Mouse (Mus musculus) G1E (cell line): Measurements from ENCODE around the gene Npr3. TPM values are rescaled to one million over a fixed set of nuclear protein-coding genes. Genes with fewer than 3 reads are reported as not detected.

Experiments
- ATAC-seq: 2 replicates; pipeline ENCODE4 v1.8.0; 2016; ENCODE audit warnings: mild to moderate bottlenecking; ENCODE audit not compliant: insufficient number of reproducible peaks, poor library complexity, low FRiP score, severe bottlenecking; ENCODE audit errors: extremely low read depth
- DNase-seq: peaks from one replicate; pipeline ENCODE4 v3.0.0; 2012; ENCODE audit warnings: low spot score
- H3K27me3 ChIP-seq: 2 replicates; pipeline ENCODE4 v1.6.1; 2012; ENCODE audit warnings: mild to moderate bottlenecking, low read length, inconsistent platforms; ENCODE audit not compliant: insufficient read depth
- H3K36me3 ChIP-seq: replicated peaks from 2 replicates; pipeline ENCODE3; 2012; ENCODE audit warnings: mild to moderate bottlenecking, inconsistent platforms
- H3K4me1 ChIP-seq: 2 replicates; pipeline ENCODE4 v1.6.1; 2012; ENCODE audit warnings: low read depth, low read length, inconsistent platforms, mixed read lengths; ENCODE audit not compliant: insufficient read depth
- H3K4me3 ChIP-seq: 2 replicates; pipeline ENCODE4 v1.5.1; 2012; ENCODE audit warnings: low read depth, mild to moderate bottlenecking, inconsistent platforms, low read length, moderate library complexity, mixed read lengths
- H3K9me3 ChIP-seq: replicated peaks from 2 replicates; pipeline ENCODE4 v1.6.1; 2012; ENCODE audit warnings: inconsistent platforms
- CTCF ChIP-seq: IDR thresholded peaks from 2 replicates; pipeline ENCODE4 v1.5.1; 2012; ENCODE audit warnings: low read depth, low read length, inconsistent platforms, mixed read lengths
- GATA1 ChIP-seq: IDR thresholded peaks from 2 replicates; pipeline ENCODE4 v1.6.1; 2012; ENCODE audit warnings: borderline replicate concordance, low read length, inconsistent platforms, mixed read lengths
- GATA2 ChIP-seq: IDR thresholded peaks from 2 replicates; pipeline ENCODE4 v1.6.1; 2012; ENCODE audit warnings: low read depth, low read length, inconsistent platforms, borderline replicate concordance
- POLR2AphosphoS5 ChIP-seq: IDR thresholded peaks from 2 replicates; pipeline ENCODE4 v1.6.1; 2012; ENCODE audit warnings: low read depth, low read length, inconsistent platforms; ENCODE audit not compliant: insufficient replicate concordance
- TAL1 ChIP-seq: conservative IDR thresholded peaks from 2 replicates; pipeline ENCODE4 v1.6.1; 2012; ENCODE audit warnings: low read depth, low read length, inconsistent platforms, mixed read lengths
- polyA plus RNA-seq: library from polyadenylated mRNA; stranded (reverse); fragments of >175 nt; gene quantifications from 2 replicates; pipeline ENCODE4 v1.2.3, GENCODE M21; 2012
- total RNA-seq, 2 experiments: library from RNA; stranded (forward) in 1 of 2; stranded (reverse) in 1 of 2; fragments of 200-1000 nt in 1 of 2; fragments of >200 nt in 1 of 2; fragmentation: Nextera tagmentation in 1 of 2; gene quantifications; 2 replicates each; pipeline ENCODE4 v1.2.3; 2014 to 2017

The Npr3 gene
- total and polyA plus RNA-seq, 3 experiments: 0.16 TPM; not detected in 2

GRCm38 (mm10) chr15:11949490-11949889, 42.4 kb upstream of the Npr3 start:
- ATAC-seq (no peak), DNase-seq (no peak)
- H3K4me1 ChIP-seq: no peaks in the 10 kb centered on the region
- no peaks in the 10 kb centered on the region for H3K9me3 ChIP-seq
- TF ChIP-seq POLR2AphosphoS5 (no peak), TAL1 (no peak), GATA1 (no peak), GATA2 (no peak), CTCF (no peak)
- no peaks in the 10 kb centered on the region for H3K36me3 ChIP-seq
- no peak overlapping the region for H3K4me3 ChIP-seq
- H3K27me3 ChIP-seq: peaks cover 11% of the 10 kb centered on the region

GRCm38 (mm10) chr15:11940855-11941254, 33.8 kb upstream of the Npr3 start:
- Histone ChIP-seq H3K36me3 (no peaks in the 10 kb centered on the region), H3K4me3 (no peak overlapping the region), H3K4me1 (no peaks in the 10 kb centered on the region), H3K27me3 (no peaks in the 10 kb centered on the region), H3K9me3 (no peaks in the 10 kb centered on the region)
- no peak for TF ChIP-seq GATA1
- TF ChIP-seq CTCF: no peak
- no peak for TF ChIP-seq GATA2
- no peak for TF ChIP-seq TAL1
- TF ChIP-seq POLR2AphosphoS5: no peak
- no peak for ATAC-seq
- DNase-seq: no peak

DNA sequence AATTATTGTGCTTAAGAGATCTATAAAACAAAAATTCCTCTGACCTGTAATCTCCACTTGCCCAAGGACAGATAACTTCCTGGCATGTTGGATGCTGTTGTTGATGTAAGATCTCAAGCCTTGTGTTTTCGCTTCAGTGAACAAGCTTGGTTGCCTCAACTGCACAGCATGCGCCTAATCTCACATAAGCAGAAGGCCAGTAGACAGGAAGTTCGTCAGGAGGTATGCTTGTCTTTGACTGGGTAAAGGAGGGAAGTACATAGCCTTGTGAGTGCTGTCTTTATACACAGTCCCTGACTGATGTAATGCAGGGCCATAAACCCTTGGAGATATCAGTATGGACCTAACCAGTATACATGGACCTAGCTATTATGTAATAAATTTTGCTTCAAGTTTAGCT, 20.7 kb upstream of the Npr3 start:
- H3K9me3 ChIP-seq: no peaks in the 10 kb centered on the region
- peaks cover 2% of the 10 kb centered on the region; the same call in 1 of the 2 replicates for H3K4me1 ChIP-seq
- ATAC-seq (peak; percentile 54), DNase-seq (no peak)
- no peaks in the 10 kb centered on the region for H3K36me3 ChIP-seq
- H3K27me3 ChIP-seq: peaks cover 6% of the 10 kb centered on the region; the same call in 1 of the 2 replicates
- no peak overlapping the region for H3K4me3 ChIP-seq
- TF ChIP-seq GATA1 (no peak), CTCF (no peak), TAL1 (no peak), GATA2 (no peak), POLR2AphosphoS5 (no peak)

DNA sequence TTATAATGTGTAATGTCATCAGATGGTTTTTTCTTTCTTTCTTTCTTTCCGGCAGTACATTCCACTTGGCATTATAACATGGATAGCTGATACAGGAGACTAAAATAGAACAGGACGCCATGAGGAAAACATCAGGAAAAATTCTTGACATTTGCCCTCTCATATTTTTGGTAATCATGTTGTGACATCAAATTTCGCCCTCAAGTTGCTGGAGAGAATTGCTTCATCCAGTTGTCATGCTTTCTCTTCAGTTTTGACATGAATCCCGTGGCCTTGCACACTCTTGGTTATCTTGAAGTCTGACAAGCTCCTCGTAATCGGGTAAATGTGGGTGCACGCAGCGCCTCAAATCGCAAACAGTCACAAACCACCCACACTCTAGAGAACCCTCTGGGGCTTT, 7.0 kb upstream of the Npr3 start:
- TF ChIP-seq GATA2 (no peak), POLR2AphosphoS5 (no peak), TAL1 (no peak), GATA1 (no peak), CTCF (no peak)
- H3K4me3 ChIP-seq: no peak overlapping the region
- H3K27me3 ChIP-seq: no peaks in the 10 kb centered on the region; the same call in 1 of the 2 replicates
- ATAC-seq (no peak), DNase-seq (no peak)
- no peaks in the 10 kb centered on the region for H3K9me3 ChIP-seq
- H3K4me1 ChIP-seq: no peaks in the 10 kb centered on the region
- H3K36me3 ChIP-seq: no peaks in the 10 kb centered on the region

- no peak for TF ChIP-seq TAL1
- TF ChIP-seq POLR2AphosphoS5: no peak
- TF ChIP-seq GATA1: no peak
- no peak for TF ChIP-seq GATA2
- no peak for TF ChIP-seq CTCF
- Histone ChIP-seq H3K4me3 (no peak overlapping the region), H3K27me3 (peaks cover 12% of the 10 kb centered on the region; the same call in 1 of the 2 replicates), H3K36me3 (no peaks in the 10 kb centered on the region), H3K9me3 (peaks cover 4% of the 10 kb centered on the region; the same call in 1 of the 2 replicates), H3K4me1 (no peaks in the 10 kb centered on the region)
- no peak for DNase-seq
- ATAC-seq: no peak
These were observed 2.8 kb upstream of the Npr3 start for GRCm38 (mm10) chr15:11909875-11910274.

GRCm38 (mm10) chr15:11908166-11908565, 1.1 kb upstream of the Npr3 start:
- DNase-seq (no peak), ATAC-seq (no peak)
- Histone ChIP-seq H3K36me3 (no peaks in the 10 kb centered on the region), H3K4me1 (no peaks in the 10 kb centered on the region), H3K27me3 (peaks cover 23% of the 10 kb centered on the region; the same call in 1 of the 2 replicates), H3K4me3 (no peak overlapping the region), H3K9me3 (peaks cover 4% of the 10 kb centered on the region; the same call in 1 of the 2 replicates)
- no peak for TF ChIP-seq GATA1

DNA sequence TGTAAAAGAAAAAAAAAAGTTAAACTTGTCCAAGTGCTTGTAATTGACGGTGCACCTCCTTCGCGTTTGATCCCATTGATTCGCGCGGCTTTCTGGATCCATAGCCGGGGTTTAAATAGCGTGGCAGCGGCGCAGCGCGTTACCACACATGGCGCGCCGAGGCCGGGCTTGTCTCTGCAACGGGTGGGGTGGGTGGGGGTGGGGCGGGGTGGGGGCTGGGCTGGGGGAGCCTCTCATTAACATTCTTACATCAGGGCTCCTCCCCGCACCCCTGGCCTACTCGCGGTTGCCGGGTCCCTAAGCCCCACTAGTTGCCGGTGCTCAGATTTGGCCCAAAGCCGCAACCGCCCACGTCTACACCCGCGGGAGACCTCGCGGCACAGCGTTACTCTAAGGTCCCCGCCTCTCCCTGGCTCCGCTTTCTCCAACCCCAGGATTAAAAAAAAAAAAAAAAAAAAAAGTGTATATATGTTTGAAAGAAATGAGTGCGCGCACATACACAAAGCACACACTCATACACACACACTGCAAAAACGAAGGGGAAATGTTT, 991 bp downstream of the Npr3 start:
- ATAC-seq (no peak), DNase-seq (no peak)
- peaks cover 4% of the 10 kb centered on the region; the same call in 1 of the 2 replicates for H3K9me3 ChIP-seq
- no peak for TF ChIP-seq GATA1
- no peak for TF ChIP-seq GATA2
- TF ChIP-seq CTCF: no peak
- no peak for TF ChIP-seq POLR2AphosphoS5
- no peak for TF ChIP-seq TAL1
- peaks cover 23% of the 10 kb centered on the region; the same call in 1 of the 2 replicates for H3K27me3 ChIP-seq
- no peaks in the 10 kb centered on the region for H3K36me3 ChIP-seq
- H3K4me1 ChIP-seq: no peaks in the 10 kb centered on the region
- H3K4me3 ChIP-seq: no peak overlapping the region
